Mouse (Mus musculus): Measurements from ENCODE around the gene Ccdc146. TPM values are rescaled to one million over a fixed set of nuclear protein-coding genes. Genes with fewer than 3 reads are reported as not detected.

Ccdc146 gene
- polyA plus RNA-seq, 1 experiment = not detected

DNA sequence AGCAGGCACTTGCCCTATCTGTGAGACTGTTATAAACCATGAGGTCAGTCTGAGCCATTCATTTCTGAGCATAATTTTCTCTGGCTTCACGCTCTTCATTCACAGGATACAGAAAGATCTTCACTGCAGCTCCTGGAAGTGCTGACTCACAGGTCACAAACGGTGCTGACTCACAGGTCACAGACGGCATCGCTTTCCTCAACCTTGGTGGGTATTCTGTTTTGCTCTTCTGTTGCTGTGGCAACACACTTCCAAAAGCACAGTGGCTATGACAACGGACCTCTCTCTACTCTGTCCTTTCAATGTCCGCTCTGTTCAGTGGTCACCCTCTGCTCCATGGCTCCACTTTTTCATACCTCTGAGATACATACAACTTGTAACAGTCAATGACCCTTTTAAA lies 177.7 kb downstream of the Ccdc146 start:
- Histone ChIP-seq H3K4me1 (ENCODE audit: control insufficient read depth, insufficient read depth, low read length) (peaks cover 3% of the 10 kb centered on the region), H3K27ac (ENCODE audit: control insufficient read depth, insufficient read depth, low read depth, low read length, poor library complexity) (no peak overlapping the region), H3K4me3 (replicated peaks; ENCODE audit: control insufficient read depth, low read depth, low read length) (no peak overlapping the region)
- TF ChIP-seq CTCF (IDR thresholded peaks at IDR 0.05; ENCODE audit: control insufficient read depth, insufficient read depth, low read length) (no peak), POLR2A (IDR thresholded peaks at IDR 0.05; ENCODE audit: borderline replicate concordance, control insufficient read depth, low read depth, low read length) (no peak)
- 81% methylated on average over 6 of the region's 6 CpGs for WGBS

DNA sequence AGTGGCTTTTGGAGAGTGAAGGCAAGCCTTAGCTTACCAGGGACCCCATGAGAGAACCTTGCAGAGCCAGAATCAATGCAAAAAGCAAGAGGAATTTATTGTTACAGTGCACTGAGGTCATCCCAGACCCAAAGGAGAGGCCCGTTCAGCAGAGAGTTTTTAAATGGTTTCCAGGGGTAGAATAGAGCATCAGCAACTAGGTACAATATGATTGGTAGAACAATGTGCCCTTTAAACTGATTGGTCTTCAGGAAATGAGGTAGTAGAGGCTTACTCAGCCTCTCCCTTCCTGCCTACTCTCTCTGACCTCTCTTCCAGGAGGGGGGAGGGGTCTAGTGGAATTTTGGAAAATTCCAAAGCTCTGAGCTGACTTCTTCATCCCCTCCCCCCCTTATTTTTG lies 179.2 kb downstream of the Ccdc146 start:
- 67% methylated on average over 1 of the region's 1 CpGs for WGBS
- no peak for TF ChIP-seq CTCF (IDR thresholded peaks at IDR 0.05; ENCODE audit: control insufficient read depth, insufficient read depth, low read length)
- no peak for TF ChIP-seq POLR2A (IDR thresholded peaks at IDR 0.05; ENCODE audit: borderline replicate concordance, control insufficient read depth, low read depth, low read length)
- H3K27ac ChIP-seq (ENCODE audit: control insufficient read depth, insufficient read depth, low read depth, low read length, poor library complexity) = no peak overlapping the region
- no peak overlapping the region for H3K4me3 ChIP-seq (replicated peaks; ENCODE audit: control insufficient read depth, low read depth, low read length)
- peaks cover 3% of the 10 kb centered on the region for H3K4me1 ChIP-seq (ENCODE audit: control insufficient read depth, insufficient read depth, low read length)

DNA sequence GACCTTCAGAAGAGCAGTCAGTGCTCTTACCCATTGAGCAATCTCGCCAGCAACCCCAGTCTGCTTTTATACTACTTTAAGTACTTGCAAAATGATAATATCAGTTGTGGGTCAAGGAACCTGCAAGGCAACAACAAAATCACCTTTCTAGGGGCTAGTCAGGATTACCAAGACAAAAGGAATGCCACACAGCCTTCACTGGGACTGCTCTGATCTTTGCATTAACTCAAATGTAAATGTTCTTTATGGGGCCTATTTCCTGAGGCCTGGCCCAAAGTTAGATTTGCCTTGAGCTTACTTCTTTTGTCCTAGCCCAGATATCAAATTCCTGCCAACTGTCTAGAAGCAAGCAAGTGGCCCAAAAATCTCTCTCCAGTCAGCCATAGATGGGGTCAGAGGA lies 179.9 kb downstream of the Ccdc146 start:
- 90% methylated on average over 1 of the region's 1 CpGs for whole genome bisulfite sequencing
- TF ChIP-seq POLR2A (IDR thresholded peaks at IDR 0.05; ENCODE audit: borderline replicate concordance, control insufficient read depth, low read depth, low read length) (no peak), CTCF (IDR thresholded peaks at IDR 0.05; ENCODE audit: control insufficient read depth, insufficient read depth, low read length) (no peak)
- Histone ChIP-seq H3K4me1 (ENCODE audit: control insufficient read depth, insufficient read depth, low read length) (peaks cover 3% of the 10 kb centered on the region), H3K27ac (ENCODE audit: control insufficient read depth, insufficient read depth, low read depth, low read length, poor library complexity) (no peak overlapping the region), H3K4me3 (replicated peaks; ENCODE audit: control insufficient read depth, low read depth, low read length) (no peak overlapping the region)

Other genes starting within 250 kb of the Ccdc146 start
- 9.4 and 16.2 TPM in 2 replicates for gene Gsap, start 238.4 kb downstream of the Ccdc146 start, polyA plus RNA-seq (2011; ENCODE audit: insufficient read depth, insufficient read length, low replicate concordance, missing spikeins)
- 1.7 and 5.3 TPM in 2 replicates for gene Fgl2, start 52.0 kb downstream of the Ccdc146 start, polyA plus RNA-seq (2011; ENCODE audit: insufficient read depth, insufficient read length, low replicate concordance, missing spikeins)
- gene Fam185a, start 281 bp upstream of the Ccdc146 start, polyA plus RNA-seq (2011; ENCODE audit: insufficient read depth, insufficient read length, low replicate concordance, missing spikeins) = 1.2 and 4.6 TPM in 2 replicates
- gene Lrrc17, start 118.9 kb upstream of the Ccdc146 start, polyA plus RNA-seq (2011; ENCODE audit: insufficient read depth, insufficient read length, low replicate concordance, missing spikeins) = 2.7 TPM in 1 of 2 replicates, not detected in the other
- not detected in 2 replicates for gene Fbxl13, start 221.0 kb upstream of the Ccdc146 start, polyA plus RNA-seq (2011; ENCODE audit: insufficient read depth, insufficient read length, low replicate concordance, missing spikeins)
- gene Armc10, start 221.1 kb upstream of the Ccdc146 start, polyA plus RNA-seq (2011; ENCODE audit: insufficient read depth, insufficient read length, low replicate concordance, missing spikeins) = 10.2 and 12.9 TPM in 2 replicates

All from bone marrow, adult 2 months (tissue).